Mouse (Mus musculus): ENCODE data around the gene Ccdc28a. TPM values are rescaled to one million over a fixed set of nuclear protein-coding genes. Genes with fewer than 3 reads are reported as not detected.
A peak's percentile ranks its signal among the peaks of the same experiment; 100 is the strongest.

The Ccdc28a gene
- polyA plus RNA-seq, 1 experiment from 2014 or later = 6.0 TPM

- no peak overlapping the region for H3K4me3 ChIP-seq (ENCODE audit: low read depth, low read length)
- no peaks in the 10 kb centered on the region for H3K9me3 ChIP-seq (ENCODE audit: control insufficient read depth, low read length)
- H3K27me3 ChIP-seq (ENCODE audit: control insufficient read depth, insufficient read depth, low read length) = no peaks in the 10 kb centered on the region
- H3K9ac ChIP-seq (ENCODE audit: low read length) = no peak overlapping the region
- H3K4me1 ChIP-seq (replicated peaks; ENCODE audit: control insufficient read depth, insufficient read depth, low read length) = no peaks in the 10 kb centered on the region
- 74% methylated on average over 9 of the region's 9 CpGs for WGBS
- no peak for DNase-seq (ENCODE audit: low spot score)
- H3K36me3 ChIP-seq (ENCODE audit: control insufficient read depth, insufficient read depth, low read length) = no peaks in the 10 kb centered on the region
- H3K4me2 ChIP-seq (ENCODE audit: low read depth, low read length, severe bottlenecking) = no peak overlapping the region
- no peak overlapping the region for H3K27ac ChIP-seq (ENCODE audit: low read depth, low read length)
- no peak for ATAC-seq (replicated peaks; ENCODE audit: low FRiP score)
Measured at GRCm38 (mm10) chr10:18200656-18201055, 34.1 kb downstream of the Ccdc28a start.

DNA sequence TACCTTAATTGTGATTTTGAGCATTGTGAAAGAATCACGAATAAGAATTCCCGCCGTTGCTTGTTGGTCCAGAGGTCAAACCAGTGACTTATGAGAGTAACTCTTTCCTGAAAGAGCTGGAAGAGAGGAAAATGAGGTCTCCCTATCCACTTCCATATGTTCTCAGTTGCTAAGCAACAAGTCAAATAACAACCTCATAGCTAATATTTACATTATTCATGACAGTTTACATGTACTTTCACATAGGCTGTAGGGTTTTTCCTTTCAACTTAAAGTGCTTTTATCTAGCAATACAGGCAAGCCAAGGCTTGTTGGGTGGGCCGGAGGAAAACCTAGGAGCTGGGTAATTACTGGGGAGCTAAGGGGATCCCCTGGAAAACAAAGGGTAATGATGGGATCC is 34.9 kb downstream of the Ccdc28a start:
- H3K4me2 ChIP-seq (ENCODE audit: low read depth, low read length, severe bottlenecking) = no peak overlapping the region
- no peak overlapping the region for H3K4me3 ChIP-seq (ENCODE audit: low read depth, low read length)
- no peak overlapping the region for H3K9ac ChIP-seq (ENCODE audit: low read length)
- no peaks in the 10 kb centered on the region for H3K4me1 ChIP-seq (replicated peaks; ENCODE audit: control insufficient read depth, insufficient read depth, low read length)
- 89% methylated on average over 4 of the region's 4 CpGs for WGBS
- no peaks in the 10 kb centered on the region for H3K36me3 ChIP-seq (ENCODE audit: control insufficient read depth, insufficient read depth, low read length)
- no peaks in the 10 kb centered on the region for H3K27me3 ChIP-seq (ENCODE audit: control insufficient read depth, insufficient read depth, low read length)
- ATAC-seq (replicated peaks; ENCODE audit: low FRiP score) (no peak), DNase-seq (ENCODE audit: low spot score) (no peak)
- H3K27ac ChIP-seq (ENCODE audit: low read depth, low read length) = no peak overlapping the region
- no peaks in the 10 kb centered on the region for H3K9me3 ChIP-seq (ENCODE audit: control insufficient read depth, low read length)

- DNase-seq (ENCODE audit: low spot score) (no peak), ATAC-seq (replicated peaks; ENCODE audit: low FRiP score) (no peak)
- Histone ChIP-seq H3K27ac (ENCODE audit: low read depth, low read length) (no peak overlapping the region), H3K36me3 (ENCODE audit: control insufficient read depth, insufficient read depth, low read length) (no peaks in the 10 kb centered on the region), H3K9me3 (ENCODE audit: control insufficient read depth, low read length) (no peaks in the 10 kb centered on the region), H3K4me2 (ENCODE audit: low read depth, low read length, severe bottlenecking) (no peak overlapping the region), H3K9ac (ENCODE audit: low read length) (no peak overlapping the region), H3K27me3 (ENCODE audit: control insufficient read depth, insufficient read depth, low read length) (no peaks in the 10 kb centered on the region), H3K4me1 (replicated peaks; ENCODE audit: control insufficient read depth, insufficient read depth, low read length) (no peaks in the 10 kb centered on the region), H3K4me3 (ENCODE audit: low read depth, low read length) (no peak overlapping the region)
- WGBS = 92% methylated on average over 5 of the region's 5 CpGs
Measured at GRCm38 (mm10) chr10:18198286-18199015, 36.3 kb downstream of the Ccdc28a start.

DNA sequence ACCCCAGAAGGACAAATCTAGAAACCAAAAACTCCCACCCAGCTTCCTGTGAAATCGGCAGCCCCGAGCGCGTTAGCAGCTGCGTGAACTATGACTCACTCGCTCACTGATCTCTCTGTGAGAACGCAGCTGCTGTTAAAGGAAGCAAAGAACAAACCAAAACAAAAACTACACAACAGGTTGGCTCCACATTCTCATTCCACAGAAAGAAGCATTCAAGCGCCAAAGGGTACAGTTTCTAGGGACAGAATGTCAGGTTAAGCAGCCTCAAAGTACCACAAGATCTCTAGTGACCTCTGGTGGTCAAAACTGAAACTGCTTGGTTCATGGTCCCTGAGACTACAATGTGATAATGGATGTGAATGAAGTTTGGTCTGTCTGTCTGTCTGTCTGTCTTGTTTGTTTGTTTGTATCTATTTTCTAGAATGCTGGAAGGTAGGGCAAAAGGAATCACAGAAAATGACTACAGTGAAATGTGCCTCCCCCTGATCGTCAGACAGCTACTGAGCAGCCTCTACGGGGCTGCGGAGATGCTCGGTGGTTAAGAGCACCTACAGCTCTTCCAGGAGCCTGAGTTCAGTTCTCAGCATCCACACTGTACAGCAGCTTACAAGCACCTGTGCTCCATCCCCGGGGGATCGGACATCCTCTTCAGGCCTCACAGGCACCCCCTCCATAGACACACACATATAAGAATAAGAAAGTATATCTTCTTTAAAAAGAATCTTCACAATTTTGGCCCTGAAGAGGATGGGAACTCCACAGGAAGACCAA is 37.4 kb downstream of the Ccdc28a start:
- H3K9me3 ChIP-seq (ENCODE audit: control insufficient read depth, low read length) = no peaks in the 10 kb centered on the region
- 66% methylated on average over 14 of the region's 14 CpGs for WGBS
- no peaks in the 10 kb centered on the region for H3K27me3 ChIP-seq (ENCODE audit: control insufficient read depth, insufficient read depth, low read length)
- no peak overlapping the region for H3K27ac ChIP-seq (ENCODE audit: low read depth, low read length)
- no peaks in the 10 kb centered on the region for H3K4me1 ChIP-seq (replicated peaks; ENCODE audit: control insufficient read depth, insufficient read depth, low read length)
- H3K4me3 ChIP-seq (ENCODE audit: low read depth, low read length) = no peak overlapping the region
- H3K36me3 ChIP-seq (ENCODE audit: control insufficient read depth, insufficient read depth, low read length) = no peaks in the 10 kb centered on the region
- no peak overlapping the region for H3K9ac ChIP-seq (ENCODE audit: low read length)
- ATAC-seq (replicated peaks; ENCODE audit: low FRiP score) = no peak; the same call in 1 of the 2 replicates
- DNase-seq (ENCODE audit: low spot score) = peak; percentile 71
- peak overlapping the region; percentile 29; the same call in 1 of the 2 replicates for H3K4me2 ChIP-seq (ENCODE audit: low read depth, low read length, severe bottlenecking)

GRCm38 (mm10) chr10:18194737-18195141 is 40.1 kb downstream of the Ccdc28a start:
- H3K27ac ChIP-seq (ENCODE audit: low read depth, low read length) = no peak overlapping the region

DNA sequence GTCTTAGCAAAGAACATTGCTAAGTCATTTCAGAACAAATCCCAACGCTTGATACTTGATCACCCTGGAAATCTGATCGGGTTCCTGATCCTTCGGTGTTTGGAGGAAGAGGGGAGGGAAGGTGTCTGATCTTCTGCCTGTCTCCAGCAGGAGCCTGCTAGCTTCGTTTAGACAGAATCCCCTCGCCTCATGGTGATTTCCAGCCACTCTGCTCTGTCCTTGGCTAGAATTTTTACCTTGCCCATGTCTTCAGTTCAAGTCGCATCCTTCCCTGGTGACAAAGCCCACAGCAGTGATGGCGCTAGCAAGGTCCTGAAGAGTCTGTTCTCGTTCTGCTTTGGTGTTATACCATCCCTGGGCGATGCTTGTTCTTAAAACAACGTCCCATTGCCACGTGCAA is 40.6 kb downstream of the Ccdc28a start:
- DNase-seq (ENCODE audit: low spot score) = no peak
- no peaks in the 10 kb centered on the region for H3K9me3 ChIP-seq (ENCODE audit: control insufficient read depth, low read length)
- 86% methylated on average over 11 of the region's 11 CpGs for WGBS
- no peak overlapping the region for H3K4me2 ChIP-seq (ENCODE audit: low read depth, low read length, severe bottlenecking)
- no peak for ATAC-seq (replicated peaks; ENCODE audit: low FRiP score)
- no peak overlapping the region for H3K4me3 ChIP-seq (ENCODE audit: low read depth, low read length)
- no peak overlapping the region for H3K27ac ChIP-seq (ENCODE audit: low read depth, low read length)
- no peaks in the 10 kb centered on the region for H3K27me3 ChIP-seq (ENCODE audit: control insufficient read depth, insufficient read depth, low read length)
- no peak overlapping the region for H3K9ac ChIP-seq (ENCODE audit: low read length)
- H3K4me1 ChIP-seq (replicated peaks; ENCODE audit: control insufficient read depth, insufficient read depth, low read length) = no peaks in the 10 kb centered on the region
- no peaks in the 10 kb centered on the region for H3K36me3 ChIP-seq (ENCODE audit: control insufficient read depth, insufficient read depth, low read length)

More at GRCm38 (mm10) chr10:18194737-18195141, 40.1 kb downstream of the Ccdc28a start:
- no peak for ATAC-seq (replicated peaks; ENCODE audit: low FRiP score)
- Histone ChIP-seq H3K4me3 (ENCODE audit: low read depth, low read length) (no peak overlapping the region), H3K9ac (ENCODE audit: low read length) (no peak overlapping the region), H3K4me2 (ENCODE audit: low read depth, low read length, severe bottlenecking) (no peak overlapping the region), H3K4me1 (replicated peaks; ENCODE audit: control insufficient read depth, insufficient read depth, low read length) (no peaks in the 10 kb centered on the region), H3K27me3 (ENCODE audit: control insufficient read depth, insufficient read depth, low read length) (no peaks in the 10 kb centered on the region), H3K9me3 (ENCODE audit: control insufficient read depth, low read length) (no peaks in the 10 kb centered on the region), H3K36me3 (ENCODE audit: control insufficient read depth, insufficient read depth, low read length) (no peaks in the 10 kb centered on the region)
- 79% methylated on average over 14 of the region's 14 CpGs for WGBS
- no peak for DNase-seq (ENCODE audit: low spot score)

- ATAC-seq (replicated peaks; ENCODE audit: low FRiP score) = no peak
- no peak overlapping the region for H3K27ac ChIP-seq (ENCODE audit: low read depth, low read length)
- 88% methylated on average over 11 of the region's 11 CpGs for WGBS
Measured at GRCm38 (mm10) chr10:18193221-18193620, 41.6 kb downstream of the Ccdc28a start.

GRCm38 (mm10) chr10:18191706-18192105 is 43.1 kb downstream of the Ccdc28a start:
- WGBS = 82% methylated on average over 8 of the region's 8 CpGs

More at GRCm38 (mm10) chr10:18193221-18193620, 41.6 kb downstream of the Ccdc28a start:
- no peak for DNase-seq (ENCODE audit: low spot score)
- no peaks in the 10 kb centered on the region for H3K27me3 ChIP-seq (ENCODE audit: control insufficient read depth, insufficient read depth, low read length)
- no peak overlapping the region for H3K4me3 ChIP-seq (ENCODE audit: low read depth, low read length)
- no peak overlapping the region for H3K4me2 ChIP-seq (ENCODE audit: low read depth, low read length, severe bottlenecking)
- H3K9ac ChIP-seq (ENCODE audit: low read length) = no peak overlapping the region
- no peaks in the 10 kb centered on the region for H3K36me3 ChIP-seq (ENCODE audit: control insufficient read depth, insufficient read depth, low read length)
- H3K9me3 ChIP-seq (ENCODE audit: control insufficient read depth, low read length) = no peaks in the 10 kb centered on the region
- H3K4me1 ChIP-seq (replicated peaks; ENCODE audit: control insufficient read depth, insufficient read depth, low read length) = no peaks in the 10 kb centered on the region

More at GRCm38 (mm10) chr10:18191706-18192105, 43.1 kb downstream of the Ccdc28a start:
- Histone ChIP-seq H3K9me3 (ENCODE audit: control insufficient read depth, low read length) (no peaks in the 10 kb centered on the region), H3K27ac (ENCODE audit: low read depth, low read length) (no peak overlapping the region), H3K9ac (ENCODE audit: low read length) (no peak overlapping the region), H3K36me3 (ENCODE audit: control insufficient read depth, insufficient read depth, low read length) (no peaks in the 10 kb centered on the region), H3K27me3 (ENCODE audit: control insufficient read depth, insufficient read depth, low read length) (no peaks in the 10 kb centered on the region), H3K4me1 (replicated peaks; ENCODE audit: control insufficient read depth, insufficient read depth, low read length) (no peaks in the 10 kb centered on the region), H3K4me3 (ENCODE audit: low read depth, low read length) (no peak overlapping the region), H3K4me2 (ENCODE audit: low read depth, low read length, severe bottlenecking) (no peak overlapping the region)
- ATAC-seq (replicated peaks; ENCODE audit: low FRiP score) (no peak), DNase-seq (ENCODE audit: low spot score) (no peak)
